ENCODE assay signal across 8 mouse cellular contexts in the genomic region with DNA sequence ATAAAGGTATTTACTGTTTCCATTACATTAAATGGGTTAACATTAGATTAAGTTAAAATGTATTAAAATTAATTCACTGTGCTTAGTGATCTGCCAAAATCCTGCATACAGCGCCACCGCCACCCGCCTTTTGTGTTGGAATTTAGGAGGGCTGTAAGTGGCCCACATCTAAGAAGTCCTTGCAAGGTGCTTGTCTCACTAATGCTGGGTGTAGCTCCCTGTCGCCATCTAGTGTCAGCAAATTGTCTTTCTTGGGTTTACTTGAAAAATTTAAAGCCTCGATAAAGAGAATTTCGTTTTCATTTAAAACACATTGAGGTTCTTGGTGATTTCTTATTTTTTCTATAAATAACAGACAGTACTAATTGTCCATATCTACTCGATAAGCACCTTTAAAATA. TPM values are rescaled to one million over a fixed set of nuclear protein-coding genes. Genes with fewer than 3 reads are reported as not detected.
A peak's percentile ranks its signal among the peaks of the same experiment; 100 is the strongest.
DNase-seq lines count a peak whose midpoint lies in the region; ATAC-seq and TF ChIP-seq lines count a peak whose summit lies in the region.

No protein-coding gene starts in this region.

- H3K27me3 ChIP-seq in C2C12 (ENCODE audit: control insufficient read depth, insufficient read depth, insufficient read length) = no peaks in the 10 kb centered on the region

- peak; percentile 20 for TF ChIP-seq CTCF in C2C12 (IDR thresholded peaks at IDR 0.05; ENCODE audit: control insufficient read depth, insufficient read depth, insufficient read length)
- peak; percentile 58 for TF ChIP-seq CTCF in bone marrow, adult 2 months (IDR thresholded peaks at IDR 0.05; ENCODE audit: control insufficient read depth, insufficient read depth, low read length)

- H3K79me2 ChIP-seq in C2C12 (ENCODE audit: control insufficient read depth, insufficient read depth) = no peaks in the 10 kb centered on the region

- H3K27ac ChIP-seq in bone marrow, adult 2 months (ENCODE audit: control insufficient read depth, insufficient read depth, low read depth, low read length, poor library complexity) = no peak overlapping the region

- DNase-seq in cerebellum, adult 11 months = peak; percentile 59
- DNase-seq in fibroblast of lung, adult 2 months (ENCODE audit: low read depth) = peak; percentile 54
- peak; percentile 81 for DNase-seq in kidney, postnatal 10 days
- peak; percentile 63 to 77 for DNase-seq in lung, adult 18-20 months
- peak; percentile 66 for DNase-seq in right cerebral cortex, postnatal 4 days

- no peak for ATAC-seq in cerebellum, adult (ENCODE audit: insufficient number of reproducible peaks, low FRiP score, low TSS enrichment)

- WGBS in bone marrow, adult 2 months = 33% methylated on average over 7 of the region's 7 CpGs

- H3K4me1 ChIP-seq in bone marrow, adult 2 months (ENCODE audit: control insufficient read depth, insufficient read depth, low read length) = no peaks in the 10 kb centered on the region

- no peak for TF ChIP-seq POLR2A in bone marrow, adult 2 months (IDR thresholded peaks at IDR 0.05; ENCODE audit: borderline replicate concordance, control insufficient read depth, low read depth, low read length)

- no peak overlapping the region for H3K4me3 ChIP-seq in C2C12 (ENCODE audit: insufficient read depth, poor library complexity, severe bottlenecking)
- H3K4me3 ChIP-seq in bone marrow, adult 2 months (replicated peaks; ENCODE audit: control insufficient read depth, low read depth, low read length) = no peak overlapping the region

- peaks cover 4% of the 10 kb centered on the region for H3K36me3 ChIP-seq in C2C12 (ENCODE audit: control insufficient read depth, insufficient read depth)

- no peaks in the 10 kb centered on the region for H3K79me3 ChIP-seq in C2C12 (ENCODE audit: low read depth)

- H3ac ChIP-seq in C2C12 (ENCODE audit: control insufficient read depth, insufficient read length, low read depth) = no peak overlapping the region

TF ChIP-seq in C2C12, 6 proteins besides CTCF, POLR2A, EP300 and RAD21:
- TF ChIP-seq MAX (IDR thresholded peaks at IDR 0.05) = no peak
- TF ChIP-seq FOSL1 (IDR thresholded peaks at IDR 0.05; ENCODE audit: insufficient read depth, low read length, poor library complexity, severe bottlenecking) = no peak
- TF ChIP-seq CEBPB (IDR thresholded peaks at IDR 0.05; ENCODE audit: low read depth) = no peak

RNA-seq across cellular contexts. Expression of gene Bhlha15, which starts 35.6 kb away (rescaled TPM):
- not detected for polyA plus RNA-seq in C2C12 (2012; fragmentation: generic; extraction: Trizol)
- polyA plus RNA-seq in bone marrow, adult 2 months (2011; ENCODE audit: insufficient read depth, insufficient read length, low replicate concordance, missing spikeins) = 0.56 and 0.72 TPM in 2 replicates

RNA-seq across cellular contexts. Expression of gene Lmtk2, which starts 54.3 kb away (rescaled TPM):
- 4.9 TPM for polyA plus RNA-seq in C2C12 (2012; fragmentation: generic; extraction: Trizol)
- 4.3 and 5.5 TPM in 2 replicates for polyA plus RNA-seq in bone marrow, adult 2 months (2011; ENCODE audit: insufficient read depth, insufficient read length, low replicate concordance, missing spikeins)
